Mouse (Mus musculus) brown adipose tissue, adult 24 weeks (tissue): ENCODE results near the gene 1700003H04Rik. TPM values are rescaled to one million over a fixed set of nuclear protein-coding genes. Genes with fewer than 3 reads are reported as not detected.

Experiments used
- polyA plus RNA-seq: library from polyadenylated mRNA; stranded (reverse); fragments of >200 nt; gene quantifications from 2 replicates; pipeline ENCODE4 v1.2.4, GENCODE M21; 2012; ENCODE audit not compliant: missing spikeins, insufficient read depth, insufficient read length

Gene 1700003H04Rik
- polyA plus RNA-seq, 1 experiment = not detected

Other genes with a start within 250 kb of the 1700003H04Rik start
- gene 1700006A11Rik, start 155.1 kb downstream of the 1700003H04Rik start, polyA plus RNA-seq = not detected in 2 replicates